Mouse (Mus musculus): ENCODE measurements around the gene Gpsm1.
A peak's percentile ranks its signal among the peaks of the same experiment; 100 is the strongest.

The Gpsm1 gene

DNA sequence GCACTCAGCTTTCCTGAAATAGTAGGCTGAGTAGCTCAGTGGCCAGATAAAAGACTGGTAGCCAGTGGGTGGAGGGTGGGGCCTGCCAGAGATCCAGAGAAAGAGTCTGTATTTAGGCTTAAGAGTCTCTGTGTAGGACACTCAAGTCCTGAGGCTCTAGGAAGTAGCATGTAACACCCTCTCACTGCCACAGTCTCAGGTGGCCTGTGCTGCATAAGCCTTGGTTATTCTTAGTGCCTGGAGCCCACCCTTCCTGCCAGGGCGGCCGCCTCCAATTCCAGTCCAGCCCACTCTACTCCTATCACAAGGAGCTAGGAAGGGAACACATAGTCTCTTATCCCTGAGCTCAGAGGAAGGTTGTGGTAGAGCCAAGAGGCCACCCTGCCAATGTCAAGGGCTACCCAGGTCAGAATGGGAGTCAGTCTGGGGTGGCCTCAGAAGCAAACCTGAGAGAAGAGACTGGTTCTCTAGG lies 26.2 kb downstream of the Gpsm1 start:
- DNase-seq (ENCODE audit: low spot score in 2 of 2): no peak

DNA sequence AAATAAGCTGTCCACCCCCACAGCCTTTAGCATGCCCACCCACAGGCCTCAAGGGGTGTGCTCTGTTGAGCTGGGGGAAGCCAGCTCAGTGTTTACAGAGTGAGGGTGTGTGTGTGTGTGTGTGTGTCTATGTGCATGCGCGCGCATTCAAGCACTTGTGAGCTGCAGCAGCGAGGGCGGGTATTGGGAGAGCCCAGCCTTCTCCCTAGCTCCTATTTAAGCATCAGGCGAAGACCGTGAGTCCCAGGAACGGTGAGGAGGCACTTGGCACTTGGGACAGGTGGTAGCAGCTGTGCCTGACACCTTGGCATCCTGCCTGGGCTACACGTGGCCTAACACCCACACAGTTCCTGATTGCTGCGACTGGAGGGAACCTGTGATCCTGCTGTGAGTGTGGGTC lies 26.7 kb downstream of the Gpsm1 start:
- DNase-seq (ENCODE audit: low spot score in 2 of 2): no peak

DNA sequence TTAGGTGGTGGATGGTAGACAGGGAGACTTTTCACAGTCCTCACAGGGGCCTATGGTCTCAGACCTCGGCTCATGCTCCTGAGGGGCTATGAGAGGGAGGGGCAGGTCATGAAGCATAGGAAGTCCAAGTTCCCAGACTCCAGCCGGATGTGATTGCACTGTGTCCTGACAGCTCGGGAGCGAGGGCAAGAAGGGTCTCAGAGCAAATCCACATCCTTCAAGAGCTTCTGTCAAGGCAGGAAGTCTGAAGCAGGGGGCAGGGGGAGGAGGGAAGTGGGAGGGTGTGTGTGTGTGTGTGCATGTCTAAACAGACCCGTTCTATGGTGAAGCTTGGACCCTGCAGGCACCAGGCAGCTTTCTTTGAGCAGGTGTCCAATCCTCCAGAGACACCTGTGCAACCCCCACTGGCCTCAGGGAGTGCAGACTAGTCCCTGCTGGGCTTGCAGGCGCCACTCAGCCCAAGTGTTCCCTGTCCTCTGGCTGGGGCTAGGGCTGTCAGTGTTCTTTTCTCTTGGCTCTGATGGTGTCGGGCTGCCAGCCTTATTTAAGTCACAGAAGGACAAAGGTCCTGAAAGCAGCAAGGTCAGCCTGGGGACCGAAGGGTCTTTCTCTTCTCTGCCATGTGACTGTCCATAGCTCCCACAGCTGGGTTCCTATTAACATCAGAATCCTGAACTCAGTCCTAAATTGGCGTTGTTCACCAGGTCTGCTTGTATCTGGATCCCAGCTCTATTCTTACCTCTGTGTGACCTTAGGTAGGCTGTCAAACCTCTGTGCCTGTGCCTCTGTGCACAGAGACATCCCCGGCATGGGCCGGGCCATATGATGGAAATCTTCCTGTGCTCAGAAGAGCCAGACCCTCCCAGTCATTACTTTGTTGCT lies 27.5 kb downstream of the Gpsm1 start:
- DNase-seq (ENCODE audit: low spot score in 2 of 2): no peak

DNA sequence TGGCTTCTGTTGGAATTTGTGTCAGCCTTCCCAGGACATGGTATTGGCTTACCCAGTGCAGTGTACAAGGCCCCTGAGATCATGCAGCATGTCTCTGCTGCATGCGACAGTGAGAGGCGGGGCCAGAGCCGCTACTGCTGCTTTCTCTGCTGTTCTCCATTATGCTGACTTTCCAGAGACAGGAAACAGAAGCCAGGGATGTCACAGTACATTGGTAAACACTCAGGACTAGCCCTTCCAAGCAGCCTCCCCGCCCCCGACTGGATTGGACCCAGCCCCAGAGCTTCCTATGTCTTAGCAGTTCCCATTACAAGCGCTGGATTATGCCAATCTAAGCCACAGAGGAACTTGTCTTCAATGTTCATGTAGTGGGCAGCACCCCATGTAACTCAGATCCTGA lies 32.9 kb downstream of the Gpsm1 start:
- no peak for DNase-seq (ENCODE audit: low spot score in 2 of 2)

DNA sequence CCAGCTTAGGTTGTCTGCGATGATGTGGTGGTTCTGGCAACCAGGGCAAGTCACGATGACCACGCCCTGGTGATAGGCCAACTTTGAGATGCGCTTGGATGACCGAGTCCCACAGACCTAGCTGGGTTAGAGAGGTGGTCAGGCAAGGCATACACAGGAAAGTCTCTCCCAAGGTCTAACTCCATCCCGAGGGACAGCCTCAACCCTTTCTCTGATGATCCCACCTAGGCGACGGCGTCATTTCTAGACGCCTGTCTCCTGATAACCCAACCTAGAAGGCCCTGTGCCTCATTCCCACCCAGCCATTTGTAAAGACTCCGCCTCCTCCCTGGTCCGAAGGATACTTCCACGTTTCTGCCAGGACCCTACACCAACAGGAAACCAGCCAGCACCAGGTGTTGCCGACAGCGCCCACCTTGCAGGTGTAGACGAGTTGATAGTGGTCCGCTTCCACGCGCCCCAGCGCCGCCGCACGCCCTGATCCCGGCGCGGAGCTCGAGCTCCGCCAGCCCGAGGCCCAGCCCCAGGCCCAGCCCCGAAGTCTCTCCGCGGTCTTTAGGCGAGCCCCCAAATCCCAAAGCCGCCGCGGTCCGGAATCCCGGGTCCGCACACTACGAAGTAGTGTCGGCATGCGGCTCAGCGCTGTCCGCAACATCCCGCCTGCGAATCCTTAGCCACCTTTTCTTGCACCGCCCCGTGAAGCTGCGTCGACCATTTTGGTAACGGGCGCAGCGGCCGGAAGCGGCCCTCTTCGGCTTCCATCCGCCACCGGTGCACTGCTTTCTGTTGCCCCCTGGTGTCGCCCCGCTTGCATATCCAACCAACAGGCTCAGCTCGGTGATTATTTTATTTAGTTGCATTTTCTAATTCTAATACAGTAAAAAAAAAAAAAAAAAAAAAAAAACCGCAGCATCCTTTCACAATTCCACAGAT lies 36.3 kb downstream of the Gpsm1 start, which contains the start of gene Dnlz:
TSS of gene Dnlz (minus strand) at position 753 of the 933 bp plus-strand sequence.
- DNase-seq (ENCODE audit: low spot score in 2 of 2): peak; percentile 83 to 88

DNA sequence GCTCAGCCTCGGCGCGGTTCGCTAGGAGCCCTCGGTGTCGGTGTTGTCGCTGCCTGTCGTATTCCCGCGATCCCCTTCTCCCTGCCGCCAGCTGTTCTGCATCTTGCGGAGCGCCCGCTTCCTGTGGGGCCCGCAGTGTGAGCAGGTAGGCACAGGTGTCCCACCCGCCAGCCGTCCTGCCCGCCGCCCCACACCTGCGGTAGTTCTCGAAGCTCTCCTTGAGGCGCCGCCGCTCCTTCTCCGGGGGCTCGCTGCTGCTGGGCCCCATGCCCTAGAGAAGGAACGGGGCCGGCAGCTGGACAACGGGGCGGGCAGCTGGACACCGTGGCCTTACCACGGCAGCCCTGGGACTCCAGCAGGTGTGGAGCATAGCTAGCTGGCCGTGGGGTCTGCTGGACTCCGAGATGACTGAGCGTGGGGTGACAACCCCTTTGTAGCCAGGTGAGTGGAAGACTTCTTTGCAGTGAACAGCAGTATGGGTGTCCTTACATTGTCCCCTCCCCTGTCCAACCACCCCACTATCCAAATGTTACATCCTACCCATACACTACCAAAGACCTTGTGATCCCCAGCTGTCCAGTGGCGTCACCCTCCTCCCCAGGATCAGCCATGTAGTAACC lies 37.1 kb downstream of the Gpsm1 start:
- peak in 1 of 2 experiments; percentile 26 for DNase-seq (ENCODE audit: low spot score in 2 of 2)

DNA sequence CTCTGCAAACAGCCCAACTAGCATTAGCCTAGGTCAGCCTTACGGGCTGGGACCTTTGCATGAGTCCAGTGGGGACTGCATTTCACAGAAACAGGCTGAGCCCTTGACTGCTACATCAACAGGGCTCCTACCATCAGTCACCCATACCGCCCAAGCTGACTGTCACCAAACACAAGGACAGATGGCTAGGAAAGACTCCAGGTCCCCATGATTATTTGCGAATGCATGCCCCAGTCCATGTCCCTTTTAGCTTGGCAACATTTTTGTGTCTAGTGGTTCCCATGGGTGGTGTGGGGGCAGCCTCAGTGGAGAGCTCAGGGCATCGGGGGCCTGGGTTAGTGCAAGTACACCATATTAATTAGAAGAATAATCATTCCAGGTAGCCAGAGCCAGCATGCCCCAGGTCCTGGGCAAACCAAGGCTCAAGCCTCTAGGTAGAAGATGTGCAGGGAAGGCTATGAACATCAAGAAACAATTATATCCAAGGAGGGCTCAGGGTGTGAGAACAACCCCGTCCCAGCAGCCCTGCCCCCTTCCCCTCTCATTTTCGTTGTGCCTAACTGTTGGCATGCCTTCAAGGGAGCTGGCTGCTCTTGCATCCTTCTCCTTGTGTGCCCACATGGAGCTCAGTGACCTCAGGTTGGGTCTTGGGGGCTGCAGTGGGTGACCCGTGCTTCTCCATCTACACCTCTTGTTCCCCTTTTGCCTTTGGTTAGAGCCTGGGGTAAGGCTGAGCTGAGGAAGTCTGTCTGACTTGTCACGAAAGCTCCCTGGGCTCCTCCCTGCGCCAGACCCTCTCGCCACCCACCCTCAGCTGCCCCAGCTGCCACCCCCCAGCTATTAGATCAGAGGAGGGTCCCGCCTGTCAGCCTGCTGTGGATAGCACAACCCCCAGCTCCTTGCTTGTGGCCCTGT lies 38.0 kb downstream of the Gpsm1 start:
- no peak for DNase-seq (ENCODE audit: low spot score in 2 of 2)

DNA sequence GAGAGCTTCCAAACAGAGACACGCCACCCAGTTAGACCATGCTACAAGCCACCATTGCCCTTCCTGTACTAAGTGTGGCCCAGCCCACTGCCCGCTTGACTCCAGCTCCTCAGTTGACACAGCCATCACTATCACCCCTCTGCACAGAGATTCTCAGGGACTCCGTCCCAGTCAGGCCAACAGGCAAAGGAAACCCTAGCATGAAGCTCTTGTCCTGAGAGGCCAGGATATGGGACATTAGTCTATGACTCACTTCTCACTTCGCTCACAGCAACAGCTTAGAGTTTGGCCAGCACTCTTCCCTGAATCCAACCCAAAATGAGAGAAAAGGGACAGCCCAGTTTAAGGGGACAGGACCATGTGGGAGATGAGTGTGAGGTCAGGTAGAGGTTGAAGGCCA lies 39.1 kb downstream of the Gpsm1 start:
- DNase-seq (ENCODE audit: low spot score in 2 of 2): no peak

DNA sequence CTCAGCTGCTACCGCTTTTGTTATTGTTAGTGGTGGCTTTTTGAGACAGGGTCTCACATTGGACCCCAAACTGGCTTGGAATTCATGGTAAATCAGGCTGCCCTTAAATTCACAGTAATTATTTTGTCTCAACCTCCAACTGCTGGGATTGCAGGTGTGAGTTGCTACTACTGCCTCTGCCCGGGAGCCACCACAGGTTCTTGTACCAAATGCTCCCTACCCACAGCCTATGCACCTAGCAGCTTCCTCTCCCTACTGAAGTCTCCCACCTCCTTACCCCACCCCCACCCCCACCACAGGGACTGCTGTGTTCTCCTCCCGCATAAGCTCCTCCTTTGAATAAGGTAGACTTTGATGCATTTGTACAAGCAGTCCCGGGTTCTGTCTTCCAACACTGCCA lies 40.9 kb downstream of the Gpsm1 start:
- no peak for DNase-seq (ENCODE audit: low spot score in 2 of 2)

DNA sequence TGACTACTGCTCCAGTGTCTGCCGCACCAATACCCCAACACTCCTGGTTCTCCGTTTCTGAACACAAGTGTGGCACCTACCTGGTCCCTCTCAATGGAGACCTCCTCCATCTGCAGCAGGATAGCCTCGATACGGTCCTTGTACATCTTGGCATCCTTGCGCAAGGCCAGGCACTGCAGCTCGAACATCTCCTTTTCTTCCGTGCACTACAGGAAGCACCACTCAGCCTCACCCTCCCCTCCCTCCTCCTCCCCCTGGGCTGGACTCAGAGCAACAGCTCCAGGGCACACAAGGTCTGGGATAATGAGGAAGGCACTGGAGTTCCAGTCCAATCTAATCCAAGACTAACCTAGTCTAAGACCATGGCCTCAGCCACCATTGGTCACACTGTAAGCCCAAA lies 41.4 kb downstream of the Gpsm1 start:
- no peak for DNase-seq (ENCODE audit: low spot score in 2 of 2)

DNA sequence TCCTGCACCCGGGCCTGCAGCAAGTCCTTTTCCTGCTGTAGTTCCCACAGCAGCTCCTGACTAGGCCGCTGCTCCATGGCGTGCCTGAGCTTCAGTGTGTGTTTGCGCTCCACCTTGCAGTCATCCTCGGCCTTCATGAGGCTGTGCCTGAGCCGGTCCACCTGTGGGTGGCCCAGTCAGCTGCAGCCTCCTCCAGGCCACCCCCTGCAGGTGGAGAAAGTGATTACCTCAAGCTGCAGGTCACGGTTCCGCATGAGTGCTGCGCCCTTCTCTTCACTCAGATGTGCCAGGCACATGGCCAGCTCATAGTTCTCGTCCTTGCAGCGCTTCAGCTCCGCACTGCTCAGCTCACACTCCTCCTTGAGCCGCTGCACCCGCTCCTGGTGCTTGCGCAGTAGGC lies 42.2 kb downstream of the Gpsm1 start:
- no peak for DNase-seq (ENCODE audit: low spot score in 2 of 2)

DNA sequence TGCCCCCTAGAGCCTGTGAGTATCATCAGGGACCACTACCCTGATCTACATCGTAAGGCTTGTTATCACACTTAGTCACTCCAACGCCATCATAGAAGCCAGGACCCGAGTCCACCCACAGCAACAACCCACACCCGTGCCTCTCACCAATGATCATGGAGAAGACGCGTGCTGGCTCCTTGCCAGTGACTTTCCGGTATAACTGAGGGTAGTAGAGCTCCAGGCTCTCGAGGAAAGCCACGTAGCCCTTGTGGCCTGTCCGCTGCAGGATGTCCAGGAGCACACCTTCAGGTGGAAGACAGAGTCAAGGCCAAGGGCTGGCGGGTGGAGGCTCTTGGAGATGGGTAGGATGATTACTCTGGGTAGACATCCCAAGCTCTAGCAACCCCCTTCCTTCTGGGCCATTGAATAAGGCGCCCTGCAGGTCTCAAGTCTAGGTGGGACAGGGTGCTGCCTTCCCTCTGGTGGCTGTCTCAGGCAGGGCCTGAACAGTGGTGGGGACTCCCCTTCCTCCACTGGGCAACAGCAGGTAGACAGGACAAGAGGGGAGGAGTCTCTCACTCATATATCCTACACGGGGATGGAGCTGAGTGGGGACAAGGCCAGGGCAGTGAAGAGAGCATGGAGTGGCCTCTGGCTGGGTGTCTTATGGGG lies 43.5 kb downstream of the Gpsm1 start:
- no peak for DNase-seq (ENCODE audit: low spot score in 2 of 2)

DNA sequence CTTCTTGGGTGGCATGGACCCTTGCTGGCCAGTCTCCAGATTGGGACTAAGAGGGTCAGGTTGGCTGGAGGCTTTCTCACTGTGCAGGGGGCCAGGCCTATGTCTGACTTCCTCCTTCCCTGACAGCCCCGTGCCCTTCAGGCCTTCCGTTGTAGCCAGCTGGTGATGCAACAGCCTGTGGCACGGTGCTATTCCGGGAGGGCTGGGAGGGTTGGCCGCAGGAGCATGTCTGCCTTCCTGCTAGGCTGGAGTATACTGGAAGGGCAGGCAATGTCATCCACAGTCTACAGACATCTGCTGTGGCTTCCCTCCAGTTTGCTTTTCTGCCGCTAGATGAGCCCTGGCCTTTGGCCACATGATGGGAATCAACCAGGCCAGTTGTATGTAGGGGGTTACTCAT lies 44.7 kb downstream of the Gpsm1 start:
- DNase-seq (ENCODE audit: low spot score in 2 of 2): no peak

DNA sequence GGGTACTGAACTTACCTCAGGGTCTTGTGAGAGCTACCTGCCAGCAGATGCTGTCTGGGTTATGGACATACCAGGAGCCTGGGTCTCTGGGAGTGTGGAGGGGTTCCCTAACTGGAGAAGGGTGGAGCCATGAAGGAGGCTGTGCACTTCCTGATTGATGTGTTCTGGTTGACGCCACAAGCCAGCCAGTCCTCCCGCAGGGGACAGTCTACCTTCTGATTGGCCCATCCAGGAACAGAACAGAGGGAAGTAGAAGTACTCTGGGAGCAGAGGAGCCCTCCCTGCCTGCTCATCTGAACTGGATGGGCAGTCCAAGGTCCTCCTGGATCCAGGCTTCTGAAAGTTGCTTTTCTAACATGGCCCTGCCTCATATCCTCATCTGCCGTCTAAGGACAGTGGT lies 45.5 kb downstream of the Gpsm1 start, which contains the start of gene Card9:
TSS of gene Card9 (minus strand) at position 147 of the 400 bp plus-strand sequence.
- DNase-seq (ENCODE audit: low spot score in 2 of 2): no peak

DNA sequence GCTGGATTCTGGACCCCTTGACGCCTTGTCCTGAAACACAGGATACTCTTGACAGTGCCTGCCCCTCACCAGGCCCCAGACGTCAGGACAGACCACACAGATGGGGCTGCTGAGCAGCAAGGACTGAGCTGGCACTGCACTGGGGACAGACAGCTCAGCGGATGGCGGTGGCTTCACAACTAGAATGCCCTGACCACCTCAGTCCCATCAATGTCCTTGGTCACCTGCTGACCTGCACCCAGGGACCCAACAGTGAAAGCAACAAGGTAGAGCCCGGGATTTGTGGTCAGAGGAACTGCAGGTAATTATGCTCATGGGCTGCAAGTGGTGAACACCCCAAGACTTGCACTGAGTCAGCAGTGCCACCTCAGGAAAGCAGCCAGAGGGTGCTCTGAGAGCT lies 47.7 kb downstream of the Gpsm1 start:
- no peak for DNase-seq (ENCODE audit: low spot score in 2 of 2)

DNA sequence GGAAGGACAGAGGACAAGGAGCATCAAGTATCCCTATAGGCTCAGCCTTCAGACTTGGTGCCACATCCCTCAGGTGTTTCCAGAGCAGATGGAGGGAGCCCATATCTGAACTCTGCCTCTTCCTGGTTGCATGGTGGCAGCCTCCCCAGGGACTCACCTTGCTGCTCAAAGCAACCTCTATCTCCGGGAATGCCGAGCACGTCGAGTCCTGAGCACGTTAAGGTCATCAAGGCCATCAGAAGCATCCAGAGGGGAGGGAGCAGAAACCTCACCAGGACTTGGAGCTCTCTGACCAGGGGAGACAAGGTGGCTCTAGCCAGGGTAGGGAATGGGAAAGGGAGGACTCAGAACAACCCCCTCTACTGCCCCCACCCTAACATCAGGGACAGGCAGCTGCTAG lies 48.2 kb downstream of the Gpsm1 start:
- DNase-seq (ENCODE audit: low spot score in 2 of 2): no peak

DNA sequence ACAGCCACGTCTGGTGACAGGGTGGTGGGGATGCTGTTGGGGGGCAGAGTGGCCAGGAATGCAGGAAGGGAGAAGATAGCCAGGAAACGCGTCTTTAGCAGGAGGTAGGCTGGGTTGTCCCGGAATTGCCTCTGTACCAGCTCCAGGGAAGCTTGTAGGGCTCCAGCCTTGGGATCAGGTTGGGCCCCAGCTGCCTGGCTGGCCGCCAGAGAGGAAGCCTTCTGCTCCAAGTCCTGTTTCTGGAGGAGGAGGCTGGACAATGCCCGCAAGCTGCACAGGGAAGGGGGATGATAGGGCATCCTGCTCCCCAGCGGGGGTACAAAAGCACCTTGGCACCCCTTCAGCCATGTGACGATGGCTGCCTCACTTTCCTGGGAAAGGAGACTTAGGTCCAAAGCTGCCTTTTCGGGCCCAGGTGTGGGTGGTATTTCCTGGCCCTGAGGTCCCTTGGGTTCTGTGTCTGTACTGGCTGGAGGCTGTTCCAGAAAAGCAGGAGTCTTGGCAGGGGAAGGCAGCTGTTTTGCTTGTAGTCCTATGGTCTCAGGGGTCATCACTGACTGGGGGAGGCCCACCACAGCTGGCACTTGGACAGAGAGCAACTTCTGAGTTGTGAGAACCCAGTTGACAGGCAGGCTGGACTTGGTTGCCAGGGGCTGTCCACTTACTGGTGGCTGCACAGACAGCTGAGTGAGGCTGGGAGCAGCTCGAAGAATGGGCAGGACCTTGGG lies 49.6 kb downstream of the Gpsm1 start:
- DNase-seq (ENCODE audit: low spot score in 2 of 2): no peak

DNA sequence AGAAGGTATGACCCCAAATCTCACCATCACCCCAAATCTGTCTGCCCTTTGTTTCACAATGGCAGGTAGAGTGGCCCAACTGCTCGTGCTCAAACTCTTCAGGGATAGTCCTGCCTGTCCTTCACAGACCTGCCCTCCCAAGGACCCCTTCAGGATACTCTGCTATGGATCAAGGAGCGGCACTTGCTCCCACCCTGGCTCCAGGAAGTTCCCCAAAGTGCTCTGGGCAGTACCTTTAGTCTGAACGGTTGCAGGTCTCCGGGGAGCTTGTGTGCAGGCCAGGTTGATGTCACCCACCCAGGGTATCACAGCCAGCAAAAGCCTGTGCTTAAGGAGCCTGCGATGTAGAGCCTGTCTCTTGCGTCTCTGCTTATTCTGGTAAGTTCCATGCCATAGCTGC lies 52.6 kb downstream of the Gpsm1 start:
- no peak for DNase-seq (ENCODE audit: low spot score in 2 of 2)

DNA sequence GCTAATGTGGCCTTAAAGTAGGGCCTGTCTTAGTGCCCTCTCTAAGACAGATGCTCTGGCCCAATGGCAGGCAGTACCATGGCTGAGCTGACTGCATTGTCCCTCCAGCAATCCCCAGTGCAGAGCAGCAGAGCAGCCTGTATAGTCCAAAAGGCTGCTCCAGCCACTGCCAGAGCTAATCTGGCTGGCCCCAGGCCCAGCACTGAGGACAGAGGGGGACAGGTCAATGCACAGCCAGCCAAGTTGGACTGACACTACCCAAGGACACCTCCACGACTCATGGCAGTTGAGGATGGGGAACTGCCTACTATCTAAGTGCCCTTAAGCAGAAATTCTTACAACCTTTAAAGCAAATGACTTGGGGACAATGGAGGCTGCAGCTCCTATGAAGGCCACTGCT lies 53.3 kb downstream of the Gpsm1 start:
- no peak for DNase-seq (ENCODE audit: low spot score in 2 of 2)

DNA sequence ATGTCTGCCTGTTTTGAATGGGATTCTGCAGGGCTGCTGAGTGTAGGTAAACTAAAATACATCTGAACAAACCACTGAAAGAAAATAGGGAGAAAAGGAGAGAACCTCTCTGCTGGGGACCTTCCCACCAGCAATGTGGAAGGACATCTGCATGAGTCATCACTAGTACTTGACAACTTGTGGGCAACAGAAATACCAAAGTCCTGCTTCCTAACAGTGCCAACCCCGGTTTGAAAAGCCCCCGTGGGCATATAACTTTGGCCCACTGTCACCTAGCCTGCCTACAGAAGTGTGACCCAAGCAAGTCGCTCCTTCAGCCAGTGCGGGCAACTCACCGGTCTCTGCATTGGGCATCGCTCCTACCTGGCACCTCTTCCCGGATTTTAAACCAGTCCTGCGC lies 57.1 kb downstream of the Gpsm1 start:
- DNase-seq (ENCODE audit: low spot score in 2 of 2): no peak
